Mouse (Mus musculus) naive thymus-derived CD4-positive, alpha-beta T cell, adult 5 months (primary cell): ENCODE measurements around the gene Sdk2. TPM values are rescaled to one million over a fixed set of nuclear protein-coding genes. Genes with fewer than 3 reads are reported as not detected.

Source experiments
- polyA plus RNA-seq: library from polyadenylated mRNA; unstranded; fragments of 100-300 nt; shearing (Covaris generic); gene quantifications from one replicate; pipeline ENCODE4 v1.2.1, GENCODE M21; 2017

Gene Sdk2
- not detected for polyA plus RNA-seq

GRCm38 (mm10) chr11:114066951-114067762, at the start of gene Sdk2:
Gene Sdk2 (minus strand): TSS chr11:114067046.

GRCm38 (mm10) chr11:113751484-113752084, 315.3 kb downstream of the Sdk2 start, which contains the start of gene Cdc42ep4:
Gene Cdc42ep4 (minus strand): TSS chr11:113751881.

